Mouse (Mus musculus) urinary bladder, postnatal 4 days (tissue): ENCODE results near the gene Idi1.
"Not testable (repeated sequence)": the region's sequence is repeated elsewhere in the genome, so short reads cannot be mapped to it uniquely, and the experiment has no call there.

Experiments
- DNase-seq, 2 experiments: peaks; one replicate each; pipeline ENCODE4 v3.0.0; 2021 to 2022; ENCODE audit warnings: low spot score in 2 of 2

Gene Idi1

DNA sequence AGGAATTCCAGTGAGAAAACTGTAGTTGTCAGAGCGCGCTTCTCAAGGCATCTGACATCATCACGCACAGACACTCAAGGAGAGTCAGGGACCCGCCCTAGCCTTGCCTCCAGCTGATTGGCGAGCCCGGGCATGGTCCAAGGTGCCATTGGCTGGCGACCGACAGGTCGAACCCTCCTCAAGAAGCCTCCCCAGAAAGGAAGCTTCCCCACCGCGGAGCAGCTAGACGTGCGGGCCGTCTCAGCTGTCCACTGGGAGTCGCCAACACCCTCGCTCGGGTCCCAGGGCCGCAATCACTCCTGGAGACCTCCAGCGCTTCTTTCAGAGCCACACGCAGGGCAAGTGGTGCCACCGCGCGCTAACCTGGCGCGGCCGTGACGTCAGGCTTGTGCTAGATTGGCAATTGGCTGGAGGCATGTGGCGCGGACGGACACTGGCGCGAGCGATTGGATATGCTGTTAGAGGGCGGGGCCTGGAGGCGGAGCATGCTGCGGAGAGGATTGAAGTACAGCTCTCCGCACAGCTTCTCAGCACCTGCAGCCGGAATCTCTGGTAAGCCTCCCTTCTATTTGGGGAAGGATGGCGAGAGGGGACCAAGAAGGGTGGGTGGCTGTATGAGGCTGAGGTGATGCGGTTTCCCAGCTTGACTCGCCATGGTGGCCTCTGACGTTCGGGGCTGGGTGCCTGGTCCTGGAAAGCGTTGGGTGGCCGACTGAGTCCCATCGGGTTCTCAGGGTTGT, at the start of gene Idi1:
Gene Idi1, plus strand, starts transcription at position 57 of the 740 bp plus-strand sequence.
- DNase-seq = peak; percentile 92 to 94

DNA sequence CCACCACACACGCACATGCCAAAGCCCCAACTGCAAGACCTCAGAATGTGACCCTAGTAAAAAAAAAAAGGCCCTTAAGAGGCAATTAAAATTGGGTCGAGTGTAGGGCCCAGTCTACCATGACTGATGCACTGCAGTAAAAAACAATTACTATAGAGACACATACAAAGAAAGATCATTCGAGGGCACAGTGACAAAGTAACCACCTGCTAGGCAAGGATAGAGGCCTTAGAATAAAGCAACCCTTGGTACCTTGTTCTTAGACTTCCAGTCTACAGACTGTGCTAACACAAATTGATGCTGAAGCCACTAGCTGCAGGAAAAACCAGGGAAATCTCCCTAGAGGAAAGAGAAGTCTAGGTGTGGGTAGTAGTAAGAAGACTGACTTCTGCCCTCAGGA, 46.9 kb upstream of the Idi1 start:
- no peak for DNase-seq

DNA sequence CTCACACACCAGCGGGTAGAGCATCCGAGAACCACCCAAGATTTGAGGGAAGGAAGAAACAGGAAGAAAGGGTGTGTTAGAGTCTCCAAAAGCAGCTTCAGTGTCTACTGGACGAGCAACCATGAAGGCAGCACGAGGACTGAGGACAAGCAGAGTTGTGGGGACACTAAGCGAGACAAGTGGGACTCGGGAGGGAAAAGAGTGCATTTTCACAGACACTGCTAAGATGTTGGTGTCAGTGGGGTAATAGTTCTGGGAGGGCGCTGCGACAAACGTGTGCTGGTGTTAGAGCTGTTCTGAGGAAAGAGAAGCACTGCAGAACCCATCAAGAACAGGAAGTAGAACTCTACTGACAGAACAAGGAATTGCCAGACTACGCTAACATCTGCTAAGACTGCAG, 46.2 kb upstream of the Idi1 start:
- DNase-seq = no peak

DNA sequence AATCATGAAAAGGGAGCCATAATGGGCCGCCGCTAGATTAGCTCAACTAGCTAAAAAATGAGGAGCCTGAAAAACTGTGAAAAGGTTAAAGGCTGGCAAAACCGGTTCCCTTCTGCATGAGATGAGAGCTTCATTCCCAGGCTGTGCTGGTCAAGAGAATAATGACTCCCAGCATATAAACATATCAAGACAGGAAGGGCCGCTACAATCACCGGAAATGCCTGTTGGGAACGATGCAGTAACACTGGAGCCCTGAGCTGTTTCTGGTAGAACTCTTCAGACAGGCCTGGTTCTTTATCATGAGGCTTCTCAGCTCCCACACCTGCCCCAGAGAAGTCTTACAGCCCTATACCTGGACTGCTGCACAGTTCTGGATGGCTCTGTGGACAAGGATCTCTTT, 45.4 kb upstream of the Idi1 start:
- no peak for DNase-seq

DNA sequence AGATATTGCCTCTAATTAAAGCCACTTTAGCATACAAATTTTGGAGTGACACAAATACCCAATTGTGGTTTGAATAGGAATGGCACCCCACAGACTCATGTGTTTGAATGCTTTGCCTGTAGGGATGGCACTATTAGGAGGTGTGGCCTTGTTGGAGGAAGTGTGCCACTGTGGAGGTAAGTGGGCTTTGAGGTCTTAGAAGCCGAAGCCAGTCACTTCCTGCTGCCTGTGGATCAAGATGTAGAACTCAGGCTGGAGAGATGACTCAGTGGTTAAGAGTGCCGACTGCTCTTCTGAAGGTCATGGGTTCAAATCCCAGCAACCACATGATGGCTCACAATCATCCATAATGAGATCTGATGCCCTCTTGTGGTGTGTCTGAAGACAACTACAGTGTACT, 44.4 kb upstream of the Idi1 start:
- DNase-seq = no peak

DNA sequence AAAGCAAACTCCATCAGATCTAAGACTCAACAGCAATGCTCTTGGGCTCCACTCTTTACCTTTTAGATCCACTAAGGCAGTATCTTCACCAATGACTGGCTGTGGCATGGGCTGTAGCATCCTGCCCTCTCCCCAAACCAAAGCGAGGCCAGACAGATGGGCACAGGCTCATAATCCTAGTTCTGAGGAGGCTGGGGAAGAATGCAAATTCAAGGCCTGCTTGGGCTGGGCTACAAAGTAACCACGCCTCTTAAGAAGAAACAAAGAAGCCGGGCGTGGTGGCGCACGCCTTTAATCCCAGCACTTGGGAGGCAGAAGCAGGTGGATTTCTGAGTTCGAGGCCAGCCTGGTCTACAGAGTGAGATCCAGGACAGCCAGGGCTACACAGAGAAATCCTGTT, 43.5 kb upstream of the Idi1 start:
- not testable (repeated sequence) for DNase-seq

DNA sequence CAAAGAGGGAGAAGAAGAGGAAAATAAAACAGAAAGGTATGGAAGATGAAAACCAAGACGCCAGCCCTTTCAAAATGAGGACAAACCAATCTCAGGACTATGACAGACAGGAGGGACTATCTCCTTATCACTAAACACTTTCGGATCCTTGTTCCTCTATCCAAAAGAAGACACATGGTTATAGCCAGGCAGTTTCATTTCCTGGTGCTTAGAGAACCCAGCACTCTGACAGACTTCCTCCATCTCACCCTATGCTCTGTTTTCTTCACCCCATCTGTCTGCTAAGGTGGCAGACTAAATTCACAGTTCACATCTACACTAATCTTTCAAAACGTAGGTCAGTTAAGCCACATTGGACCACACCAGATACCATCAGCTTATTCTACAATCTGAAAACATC, 43.0 kb upstream of the Idi1 start:
- DNase-seq = no peak

DNA sequence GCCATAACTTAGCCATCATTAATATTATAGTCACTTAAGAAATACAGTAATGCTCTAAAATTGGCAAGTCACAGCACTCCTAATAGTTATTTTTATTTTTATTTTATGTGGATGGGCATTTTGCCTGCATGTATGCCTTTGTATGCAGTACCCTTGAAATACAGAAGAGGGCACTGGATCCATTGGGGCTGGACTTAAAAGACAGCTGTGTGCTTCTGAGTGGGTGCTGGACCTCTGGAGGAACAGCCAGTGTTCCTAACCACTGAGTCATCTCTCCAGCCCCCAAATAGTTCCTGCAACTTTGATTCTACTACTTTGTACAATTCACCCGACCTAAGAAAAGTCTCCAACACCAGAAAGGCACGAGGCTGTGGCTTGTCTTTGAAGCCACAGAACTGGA, 37.6 kb upstream of the Idi1 start:
- no peak for DNase-seq

DNA sequence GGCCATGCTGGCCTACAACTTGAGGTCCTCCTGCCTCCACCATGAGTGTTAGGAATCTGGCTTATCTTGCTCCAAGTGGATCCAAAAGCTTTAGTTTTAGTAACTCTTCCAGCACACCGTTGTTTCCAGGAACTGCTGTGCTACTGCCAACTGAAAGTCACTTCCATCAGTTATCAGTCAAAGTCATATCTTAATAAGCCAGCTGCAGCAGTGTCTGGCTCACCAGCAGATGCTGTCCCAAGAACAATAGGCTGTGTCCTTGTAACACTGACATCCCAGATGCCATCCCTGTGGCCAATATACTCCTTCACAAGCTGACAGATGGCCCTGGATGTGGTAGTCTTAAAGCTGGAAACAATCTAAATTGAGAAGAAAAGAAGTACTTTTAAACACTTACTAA, 36.0 kb upstream of the Idi1 start:
- no peak for DNase-seq

DNA sequence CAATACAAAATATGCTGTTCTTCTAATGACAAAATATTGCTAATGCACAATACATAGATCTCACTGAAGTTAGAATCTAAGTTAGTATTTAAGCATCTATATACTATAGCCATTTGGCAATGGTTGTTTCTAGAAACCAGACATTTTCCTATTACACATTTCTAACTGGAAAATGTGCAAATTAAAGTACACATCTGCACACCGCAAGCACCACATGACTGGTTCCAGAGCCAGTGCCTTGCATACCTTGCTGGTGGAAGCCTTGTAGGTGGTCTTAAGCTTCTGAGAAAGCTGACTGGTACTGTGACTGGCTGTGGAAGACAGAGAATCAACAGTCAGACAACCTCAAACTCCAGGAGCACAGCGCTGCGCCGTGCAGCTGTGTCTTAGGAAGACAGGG, 31.9 kb upstream of the Idi1 start:
- DNase-seq = no peak

DNA sequence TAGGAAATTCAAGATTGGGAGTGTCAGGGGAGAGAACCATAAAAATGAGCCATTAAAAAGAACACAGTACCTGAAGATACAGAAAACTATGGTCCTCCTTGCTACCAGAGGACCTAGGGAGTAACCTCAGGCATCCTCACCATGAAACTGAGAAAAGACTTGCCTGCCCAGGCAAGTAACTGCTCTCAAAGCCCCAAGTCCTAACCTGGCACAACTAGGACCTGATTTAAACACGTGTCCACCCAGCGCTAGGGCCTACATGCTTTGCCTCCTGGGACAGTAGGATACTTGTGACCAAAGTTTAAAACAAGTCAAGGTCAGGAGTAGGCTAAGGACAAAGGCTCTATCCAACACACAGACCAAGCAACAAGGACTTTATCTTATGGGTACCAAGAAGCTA, 30.5 kb upstream of the Idi1 start:
- no peak for DNase-seq

DNA sequence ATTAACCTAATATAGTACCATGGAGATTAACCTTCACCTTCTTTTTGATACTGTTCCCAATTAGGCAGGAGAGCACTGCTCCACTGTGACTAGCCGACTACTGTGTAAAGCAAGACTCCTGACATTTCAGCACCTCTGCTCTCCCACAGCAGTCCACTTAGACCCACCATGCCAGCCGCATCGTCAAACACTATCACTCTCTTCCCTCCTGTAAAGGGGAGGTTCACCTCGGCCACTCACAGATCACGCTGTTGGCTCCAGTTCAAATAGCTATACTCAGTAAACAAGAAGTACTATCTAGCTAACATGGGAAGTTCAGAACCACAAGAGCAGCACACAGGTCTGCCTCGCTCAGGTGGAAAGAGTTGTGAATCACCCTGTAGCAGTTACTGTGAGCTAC, 26.8 kb upstream of the Idi1 start:
- no peak for DNase-seq

DNA sequence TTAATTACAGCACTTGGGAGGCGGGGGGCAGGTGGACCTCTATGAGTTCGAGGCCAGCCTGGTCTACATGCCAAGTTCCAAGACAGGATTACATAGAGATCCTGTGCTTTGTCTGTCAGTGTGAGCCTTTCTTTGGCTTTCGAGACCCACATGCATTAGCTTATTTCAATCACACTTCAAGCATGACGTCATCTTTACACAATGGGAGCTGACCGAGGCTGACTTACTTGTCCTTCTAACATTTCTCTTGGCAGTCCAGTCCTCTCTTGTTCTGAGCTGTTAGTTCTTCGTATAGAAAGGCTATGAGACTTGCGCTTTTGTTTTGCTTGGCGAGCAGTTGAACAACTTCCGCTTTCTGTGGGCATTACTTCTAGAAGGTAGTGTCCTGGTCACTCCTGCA, 24.4 kb upstream of the Idi1 start:
- DNase-seq = no peak

DNA sequence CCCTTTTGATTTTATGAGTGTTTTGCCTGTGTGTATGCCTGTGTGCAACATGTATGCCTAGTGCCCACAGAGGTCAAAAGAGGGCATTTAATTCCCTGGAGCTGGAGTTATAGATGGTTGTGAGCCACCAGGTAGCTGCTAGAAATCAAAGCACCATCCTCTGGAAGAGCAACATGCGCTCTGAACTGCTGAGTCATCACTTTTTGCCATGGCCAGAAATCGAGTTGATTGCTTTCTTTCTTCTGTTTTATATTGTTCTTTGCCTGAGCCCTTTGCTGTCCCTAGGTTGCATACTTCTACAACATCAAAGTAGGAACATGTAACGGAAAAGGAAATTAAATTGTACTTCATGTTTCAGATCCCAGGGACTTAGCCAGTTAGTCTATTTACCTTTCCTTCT, 20.3 kb upstream of the Idi1 start:
- no peak for DNase-seq

DNA sequence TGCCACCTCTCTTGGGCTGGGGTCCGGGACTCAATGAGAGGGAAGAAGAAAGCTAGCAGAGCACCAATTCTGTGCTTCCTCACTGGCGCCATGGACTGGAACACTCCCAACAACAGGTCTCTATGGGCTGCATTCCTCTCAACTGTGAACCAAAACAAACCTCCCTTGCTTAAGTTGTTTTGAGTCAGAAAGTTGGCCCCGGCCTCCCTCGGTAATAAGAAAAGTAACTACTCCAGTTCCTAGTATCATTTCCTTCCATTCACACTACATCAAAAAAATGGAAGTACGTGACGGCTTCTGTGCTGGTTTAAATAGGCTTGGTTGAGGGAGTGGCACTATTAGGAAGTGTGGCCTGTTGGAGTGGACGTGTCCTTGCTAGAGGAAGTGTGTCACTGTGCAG, 18.7 kb upstream of the Idi1 start:
- no peak for DNase-seq

DNA sequence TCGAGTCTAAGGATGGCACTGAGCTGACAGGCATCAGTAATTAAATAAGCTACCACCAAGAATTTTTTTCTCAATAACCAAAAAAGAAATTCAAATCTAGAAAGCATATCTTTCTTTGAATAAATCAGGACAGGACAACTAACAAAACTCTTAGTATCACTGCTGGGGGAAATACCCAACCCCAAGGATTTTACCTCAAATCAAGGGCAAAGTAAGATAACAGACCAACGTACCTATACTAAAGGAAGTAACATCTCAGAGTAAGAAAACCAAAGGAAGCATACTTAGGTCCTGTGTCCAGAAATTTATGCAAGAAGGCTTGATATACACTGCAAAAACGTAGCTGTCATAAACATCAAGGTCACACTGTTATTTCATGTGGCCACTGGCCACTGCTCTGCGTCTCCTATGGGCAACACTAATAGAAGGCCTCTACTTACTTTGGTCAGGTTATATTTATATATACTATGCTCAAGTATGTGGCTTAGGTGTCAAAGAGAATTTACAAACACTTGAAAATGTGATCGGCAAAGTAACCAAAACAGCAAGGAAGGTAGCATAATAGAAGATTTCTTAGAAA, 15.6 kb upstream of the Idi1 start:
- no peak for DNase-seq

DNA sequence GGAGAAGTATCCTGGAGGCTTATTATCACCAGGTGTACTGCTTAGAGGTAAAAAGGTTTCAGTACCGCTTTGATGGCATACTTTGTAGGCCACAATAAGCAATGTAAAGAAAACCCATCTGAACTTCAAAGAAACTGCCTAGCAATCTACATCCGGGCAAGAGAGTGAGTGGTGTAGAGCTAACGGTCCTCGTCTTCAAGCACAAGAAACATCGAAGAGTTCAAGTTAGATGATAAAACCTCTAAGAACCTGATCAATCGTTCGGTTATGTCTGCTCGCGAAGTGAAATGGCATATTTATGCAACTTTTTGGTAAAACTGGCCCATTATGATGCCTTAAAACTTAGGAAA, 15.2 kb upstream of the Idi1 start:
- DNase-seq = no peak

DNA sequence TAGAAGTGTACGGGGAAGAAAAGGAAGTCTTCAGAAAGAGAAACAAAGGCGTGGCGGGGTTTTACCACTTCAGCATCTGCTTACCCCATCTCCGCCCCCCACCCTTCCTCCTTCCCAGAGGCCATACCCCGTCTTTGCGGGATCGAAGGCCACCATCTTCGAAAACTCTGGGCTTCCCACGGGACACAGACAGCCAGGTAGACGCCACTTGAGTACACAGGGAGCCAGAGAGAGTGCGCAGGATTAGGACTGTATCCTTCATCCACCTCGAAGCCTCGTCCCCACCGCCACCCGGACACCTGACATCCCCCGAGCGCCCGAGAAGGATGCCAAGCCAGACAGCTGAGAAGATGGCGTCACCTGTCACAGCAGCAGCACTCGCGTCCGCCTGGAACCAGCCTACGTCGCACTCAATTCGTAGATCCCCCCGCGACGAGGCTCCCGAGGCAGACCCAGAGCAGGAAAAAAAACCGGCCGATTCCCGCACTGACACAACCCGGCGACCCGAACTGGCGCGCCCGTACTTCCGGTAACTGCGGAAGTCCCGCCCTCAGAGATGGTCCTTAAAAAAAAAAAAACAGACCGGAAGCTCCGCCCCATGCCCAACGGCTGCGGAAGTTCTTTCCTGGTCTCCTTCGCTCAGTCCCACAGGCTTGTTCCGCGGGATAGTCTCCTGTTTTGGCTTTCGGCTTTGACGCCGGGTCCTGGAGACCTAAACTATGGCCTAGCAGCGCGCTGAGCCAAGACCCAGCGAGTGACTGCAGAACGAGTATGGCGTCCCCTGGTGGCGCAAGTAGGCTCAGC, 14.6 kb upstream of the Idi1 start:
- peak; percentile 84 to 88 for DNase-seq

DNA sequence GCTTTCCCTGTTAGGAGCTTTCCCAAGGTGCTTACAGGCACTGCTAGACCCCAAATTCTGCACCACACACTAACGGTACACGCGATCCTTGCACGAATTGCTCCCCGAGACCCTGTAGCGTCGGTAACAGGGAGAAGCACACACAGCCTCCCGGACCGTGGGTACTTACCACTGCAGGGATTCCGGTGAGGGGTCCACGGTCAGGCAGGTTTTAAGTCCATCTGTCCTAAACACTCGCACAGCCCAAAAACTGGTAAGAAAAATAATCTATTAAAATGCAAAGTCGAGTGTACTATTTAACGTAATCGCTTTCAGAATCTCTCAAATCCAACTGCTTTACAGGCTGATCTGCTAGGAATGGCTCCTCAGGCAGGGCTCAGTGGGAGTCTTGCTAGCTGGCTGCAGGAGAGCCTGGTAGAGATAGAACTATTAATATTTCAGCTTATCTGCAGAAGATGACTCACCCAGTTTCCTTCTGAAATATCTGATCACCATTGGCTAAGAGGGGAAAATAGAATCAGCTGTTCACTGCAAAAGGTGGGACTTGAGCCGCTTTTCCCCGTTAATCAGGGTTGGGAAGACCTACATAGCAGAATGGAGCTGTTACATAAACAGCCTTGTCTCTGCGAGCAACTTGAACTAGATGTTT, 13.9 kb upstream of the Idi1 start, which contains the start of gene Wdr37:
Gene Wdr37, minus strand, starts transcription at position 596 of the 649 bp plus-strand sequence.
- no peak for DNase-seq

DNA sequence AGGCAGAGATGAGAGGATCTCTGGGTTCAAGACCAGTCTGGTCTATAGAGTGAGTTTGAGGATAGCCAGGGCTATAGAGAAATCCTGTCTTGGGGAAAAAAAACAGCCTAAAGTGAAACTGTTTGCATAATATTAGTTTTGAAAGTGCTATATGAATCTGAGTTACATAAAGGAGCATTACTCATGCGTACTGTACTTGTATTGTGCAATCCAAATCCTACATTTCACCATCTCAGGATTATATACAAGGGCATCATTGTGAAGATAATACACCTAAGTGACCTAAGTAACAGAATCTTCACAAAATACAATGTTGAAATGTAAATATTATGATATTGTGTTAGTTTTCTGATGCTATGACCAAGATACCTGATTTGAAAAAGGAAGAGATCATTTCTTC, 11.5 kb upstream of the Idi1 start:
- DNase-seq = no peak

DNA sequence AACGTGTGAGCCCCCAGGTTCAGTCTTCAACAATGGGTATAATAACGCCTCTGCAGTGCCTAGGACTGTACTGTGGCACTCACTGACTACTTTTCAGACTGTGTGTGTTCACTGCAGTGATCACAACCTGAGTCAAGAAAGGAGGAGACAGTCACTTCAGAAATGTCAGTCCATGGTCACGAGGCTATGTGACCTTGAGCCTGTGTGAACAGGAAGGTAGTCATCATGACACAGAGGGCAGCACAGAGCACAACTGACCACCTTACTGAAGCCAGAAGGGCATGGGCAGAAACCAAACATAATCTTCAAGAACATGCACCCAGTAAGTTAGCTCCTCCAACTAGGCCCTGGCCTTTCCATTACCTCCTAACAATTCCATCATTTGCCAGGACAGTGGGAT, 3.7 kb upstream of the Idi1 start:
- DNase-seq = no peak

DNA sequence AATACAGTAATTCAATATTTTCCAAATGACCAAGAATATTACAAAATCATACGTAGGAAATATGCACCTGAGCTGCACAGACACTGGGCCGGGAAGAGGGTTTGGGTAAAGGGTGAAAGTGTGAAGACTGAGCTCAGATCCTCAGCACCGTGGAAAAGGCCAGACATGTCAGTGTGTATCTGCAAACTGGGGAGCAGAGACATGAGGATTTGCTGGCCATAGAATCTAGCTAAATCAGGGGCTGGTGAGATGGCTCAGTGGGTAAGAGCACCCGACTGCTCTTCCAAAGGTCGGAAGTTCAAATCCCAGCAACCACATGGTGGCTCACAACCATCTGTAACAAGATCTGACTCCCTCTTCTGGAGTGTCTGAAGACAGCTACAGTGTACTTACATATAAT, 1.4 kb upstream of the Idi1 start:
- DNase-seq = not testable (repeated sequence)

DNA sequence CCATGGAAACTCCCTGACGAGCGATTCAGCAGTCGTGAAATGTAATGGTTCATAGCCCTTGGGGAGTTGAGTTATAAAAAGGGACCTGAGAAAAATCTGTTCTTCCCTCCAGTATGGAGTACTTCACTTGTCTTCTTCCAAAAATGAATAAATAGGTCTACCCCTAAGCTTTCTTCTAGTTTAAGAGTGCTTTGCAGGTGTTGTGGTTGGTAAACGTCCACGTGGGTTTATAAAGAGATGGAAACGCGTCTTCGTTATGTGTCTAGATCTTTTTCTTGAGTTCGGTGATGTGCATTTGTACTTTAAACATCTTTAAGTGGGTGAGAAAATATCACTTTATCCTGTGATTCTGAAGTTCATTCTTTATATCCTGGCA, 872 bp downstream of the Idi1 start:
- DNase-seq = no peak
